Mouse (Mus musculus) liver, postnatal 0 days (tissue): ENCODE measurements around the gene Tceal3. TPM values are rescaled to one million over a fixed set of nuclear protein-coding genes. Genes with fewer than 3 reads are reported as not detected.
"Not testable (repeated sequence)": the region's sequence is repeated elsewhere in the genome, so short reads cannot be mapped to it uniquely, and the experiment has no call there.

ENCODE experiments used
- ATAC-seq: fragments of 200-750 bp; cut with Nextera tagmentation; 2 replicates; pipeline ENCODE4 v1.8.0; 2017; ENCODE audit warnings: mild to moderate bottlenecking, moderate library complexity
- DNase-seq: peaks from one replicate; pipeline ENCODE4 v3.0.0-alpha.2; 2016
- H3K27ac ChIP-seq: fragments of 300-500 bp; sonication (generic); 2 replicates; pipeline ENCODE4 v1.5.1; 2014; ENCODE audit warnings: antibody characterized with exemption, moderate library complexity, mild to moderate bottlenecking, low read depth
- H3K27me3 ChIP-seq: fragments of 300-500 bp; sonication (generic); 2 replicates; pipeline ENCODE4 v1.6.1; 2014; ENCODE audit warnings: low read length, control low read depth, mixed read lengths; ENCODE audit not compliant: insufficient read depth
- H3K36me3 ChIP-seq: fragments of 300-500 bp; sonication (generic); replicated peaks from 2 replicates; pipeline ENCODE4 v1.6.1; 2014; ENCODE audit warnings: mild to moderate bottlenecking, control low read depth, low read length, moderate library complexity, mixed read lengths; ENCODE audit not compliant: insufficient read depth
- H3K4me1 ChIP-seq: fragments of 300-500 bp; sonication (generic); 2 replicates; pipeline ENCODE4 v1.6.1; 2014; ENCODE audit warnings: antibody characterized with exemption, mild to moderate bottlenecking, control low read depth; ENCODE audit not compliant: insufficient read depth
- H3K4me2 ChIP-seq: fragments of 300-500 bp; sonication (generic); 2 replicates; pipeline ENCODE4 v1.6.1; 2014; ENCODE audit warnings: low read depth, mild to moderate bottlenecking, low read length, moderate library complexity, mixed read lengths
- H3K4me3 ChIP-seq: fragments of 300-500 bp; sonication (generic); 2 replicates; pipeline ENCODE4 v1.5.1; 2014; ENCODE audit warnings: low read depth, low read length
- H3K9ac ChIP-seq: fragments of 300-500 bp; sonication (generic); replicated peaks from 2 replicates; pipeline ENCODE4 v1.6.1; 2014; ENCODE audit warnings: mild to moderate bottlenecking, moderate library complexity
- H3K9me3 ChIP-seq: fragments of 300-500 bp; sonication (generic); 2 replicates; pipeline ENCODE4 v1.6.1; 2016; ENCODE audit warnings: mild to moderate bottlenecking, control low read depth, low read length, mixed read lengths
- CTCF ChIP-seq: sonication (generic); IDR thresholded peaks from 2 replicates; pipeline ENCODE4 v1.5.1; 2016; ENCODE audit warnings: antibody characterized with exemption, low read depth
- EP300 ChIP-seq: IDR thresholded peaks from 2 replicates; pipeline ENCODE4 v1.6.1; 2016; ENCODE audit warnings: antibody characterized with exemption, low read depth, mild to moderate bottlenecking
- WGBS: fragments of 180-500 bp; shearing (Covaris S2); extraction: QIAGEN DNeasy Blood & Tissue Kit; methylation state at CpG from one replicate; pipeline ENCODE4 v1.1.7; 2014; ENCODE audit not compliant: insufficient replicate concordance; 5-methylcytosine and 5-hydroxymethylcytosine counted together
- polyA plus RNA-seq: library from polyadenylated mRNA; unstranded; fragments of >200 nt; fragmentation: Nextera tagmentation; extraction: Ambion mirVana; gene quantifications from 2 replicates; pipeline ENCODE4 v1.2.1, GENCODE M21; 2015

The Tceal3 gene
- polyA plus RNA-seq, 1 experiment from 2014 or later = not detected

DNA sequence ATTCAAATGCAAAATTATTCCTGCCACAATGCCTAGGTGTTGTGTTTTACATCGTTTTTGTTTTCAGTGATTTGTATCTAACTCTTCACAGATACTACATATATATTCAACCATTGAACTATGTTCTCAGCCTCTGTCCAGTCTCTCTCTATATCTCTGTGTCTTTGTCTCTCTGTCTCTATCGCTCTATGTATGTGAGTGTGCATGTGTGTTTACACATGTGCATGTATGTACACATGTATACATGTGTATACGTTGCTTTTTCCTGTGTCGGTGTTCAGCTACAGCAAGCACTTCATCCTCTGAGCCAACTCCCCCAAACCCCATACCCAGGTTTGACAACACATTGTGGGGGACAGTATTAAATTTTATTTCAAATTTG lies 101.6 kb downstream of the Tceal3 start:
- H3K4me2 ChIP-seq = no peak overlapping the region
- no peak overlapping the region for H3K4me3 ChIP-seq
- no peaks in the 10 kb centered on the region for H3K27me3 ChIP-seq
- no peaks in the 10 kb centered on the region for H3K36me3 ChIP-seq
- no peak overlapping the region for H3K9ac ChIP-seq
- 70% methylated on average over 4 of the region's 4 CpGs for WGBS
- DNase-seq = no peak
- TF ChIP-seq CTCF (no peak), EP300 (no peak)
- H3K4me1 ChIP-seq = no peaks in the 10 kb centered on the region
- no peak overlapping the region for H3K27ac ChIP-seq
- H3K9me3 ChIP-seq = no peaks in the 10 kb centered on the region
- no peak for ATAC-seq

DNA sequence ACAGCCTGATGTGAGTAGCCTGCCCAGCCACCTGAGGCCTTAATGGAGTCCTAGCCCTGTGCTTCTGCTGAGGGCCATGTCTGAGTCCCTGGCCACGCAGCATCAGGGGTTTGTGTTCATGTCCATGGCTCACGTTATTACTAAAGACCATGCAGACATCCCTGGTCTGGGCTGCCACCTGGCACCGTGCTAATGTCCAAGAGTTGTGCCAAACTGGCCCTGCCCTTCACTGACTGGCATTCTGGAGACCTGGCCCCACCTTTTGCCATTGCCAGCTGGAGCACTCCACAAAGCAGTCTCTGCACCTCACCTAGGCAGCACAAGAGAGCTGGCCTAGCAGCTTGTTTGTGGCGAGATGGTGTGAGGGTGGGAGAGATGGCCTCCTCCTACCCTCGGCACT lies 102.6 kb downstream of the Tceal3 start:
- Histone ChIP-seq H3K4me2 (no peak overlapping the region), H3K27me3 (no peaks in the 10 kb centered on the region), H3K9ac (no peak overlapping the region), H3K4me3 (no peak overlapping the region), H3K4me1 (no peaks in the 10 kb centered on the region), H3K36me3 (no peaks in the 10 kb centered on the region), H3K9me3 (no peaks in the 10 kb centered on the region), H3K27ac (no peak overlapping the region)
- TF ChIP-seq EP300 = no peak
- no peak for TF ChIP-seq CTCF
- ATAC-seq = no peak
- DNase-seq = no peak
- WGBS = 89% methylated on average over 5 of the region's 5 CpGs

DNA sequence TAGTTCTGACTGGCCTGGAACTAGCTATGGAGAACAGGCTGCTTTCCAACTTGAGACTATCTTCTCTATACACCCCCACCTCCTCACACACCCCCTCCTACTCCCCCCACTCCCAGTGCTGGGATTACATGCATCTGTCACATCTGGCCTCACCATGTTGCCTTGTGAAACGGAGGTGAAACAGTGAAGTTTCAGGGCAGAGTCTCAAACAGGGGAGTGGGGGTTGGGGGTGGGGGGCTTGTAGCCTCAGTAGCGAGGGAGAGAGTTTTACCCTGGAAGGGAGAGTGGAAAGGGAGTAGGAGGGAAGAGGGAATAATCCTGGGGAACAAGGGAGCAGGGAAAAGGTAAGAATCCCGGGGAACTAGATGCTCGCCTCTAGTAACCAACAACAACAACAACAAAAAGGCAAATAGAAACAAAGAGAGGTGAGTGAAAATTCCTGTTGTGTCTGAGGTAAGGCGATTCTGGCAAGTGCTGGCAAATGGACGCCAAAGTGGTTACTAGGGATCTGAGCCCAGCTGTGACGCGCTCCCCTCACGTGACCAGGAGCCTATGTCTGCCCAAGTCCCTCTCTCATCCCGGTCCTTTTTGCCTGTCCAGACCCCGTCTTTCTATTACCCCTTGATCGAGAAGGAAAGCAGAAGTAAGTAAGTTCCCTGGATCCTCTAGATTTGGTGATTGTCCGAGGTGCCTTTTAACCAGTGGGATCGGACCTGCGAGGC lies 117.0 kb downstream of the Tceal3 start, which contains the start of gene Tceal1:
Gene Tceal1, plus strand, starts transcription at position 537 of the 722 bp plus-strand sequence.
- H3K9ac ChIP-seq = peak within 1 kb of the TSS; percentile 64
- 0 out of 2 replicates have a peak within 1 kb of the TSS, but pooled peaks have one; percentile 16 for H3K27ac ChIP-seq
- H3K27me3 ChIP-seq = peaks cover 7% of the 10 kb centered on the region; the same call in 1 of the 2 replicates
- no peak for TF ChIP-seq CTCF
- TF ChIP-seq EP300 = no peak
- peak within 1 kb of the TSS; percentile 50 for H3K4me3 ChIP-seq
- 22% methylated on average over 15 of the region's 15 CpGs for WGBS
- no peaks in the 10 kb centered on the region for H3K36me3 ChIP-seq
- ATAC-seq (peak; percentile 77), DNase-seq (peak; percentile 37)
- H3K9me3 ChIP-seq = no peaks in the 10 kb centered on the region
- no peaks in the 10 kb centered on the region for H3K4me1 ChIP-seq
- peak within 1 kb of the TSS; percentile 67 for H3K4me2 ChIP-seq

DNA sequence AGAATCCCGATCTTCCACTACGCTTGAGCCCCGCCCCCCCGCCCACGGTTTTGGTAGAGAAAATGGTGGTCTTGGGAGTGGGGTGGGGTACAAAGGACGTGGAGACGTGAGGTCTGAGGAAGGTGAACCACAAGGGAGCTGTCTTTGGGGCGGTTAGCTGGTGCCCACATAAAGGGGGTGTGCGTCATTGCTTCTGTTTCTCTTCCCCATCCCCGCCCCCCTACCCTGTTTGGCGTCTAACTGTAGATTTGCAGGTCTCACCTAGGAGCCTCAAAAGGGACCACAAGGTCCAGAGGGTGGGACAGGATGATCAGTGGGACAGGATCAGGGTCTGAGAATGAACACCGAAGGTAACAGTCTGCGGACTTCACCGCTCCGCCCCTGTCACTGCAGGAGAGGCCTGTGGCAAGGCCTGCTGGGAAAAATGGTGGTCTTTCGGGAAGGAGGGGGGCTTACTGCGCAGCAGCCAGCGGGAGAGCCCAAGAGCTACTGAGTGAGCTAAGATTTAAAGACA lies 117.6 kb downstream of the Tceal3 start:
- Histone ChIP-seq H3K4me3 (peak overlapping the region; percentile 50), H3K9me3 (no peaks in the 10 kb centered on the region), H3K27ac (0 out of 2 replicates have a peak overlapping the region, but pooled peaks have one; percentile 16), H3K4me2 (peak overlapping the region; percentile 67), H3K9ac (peak overlapping the region; percentile 64), H3K27me3 (peaks cover 7% of the 10 kb centered on the region; the same call in 1 of the 2 replicates), H3K36me3 (no peaks in the 10 kb centered on the region), H3K4me1 (no peaks in the 10 kb centered on the region)
- DNase-seq (peak; percentile 15), ATAC-seq (peak; percentile 45)
- 20% methylated on average over 16 of the region's 18 CpGs for WGBS
- TF ChIP-seq EP300 (no peak), CTCF (no peak)

DNA sequence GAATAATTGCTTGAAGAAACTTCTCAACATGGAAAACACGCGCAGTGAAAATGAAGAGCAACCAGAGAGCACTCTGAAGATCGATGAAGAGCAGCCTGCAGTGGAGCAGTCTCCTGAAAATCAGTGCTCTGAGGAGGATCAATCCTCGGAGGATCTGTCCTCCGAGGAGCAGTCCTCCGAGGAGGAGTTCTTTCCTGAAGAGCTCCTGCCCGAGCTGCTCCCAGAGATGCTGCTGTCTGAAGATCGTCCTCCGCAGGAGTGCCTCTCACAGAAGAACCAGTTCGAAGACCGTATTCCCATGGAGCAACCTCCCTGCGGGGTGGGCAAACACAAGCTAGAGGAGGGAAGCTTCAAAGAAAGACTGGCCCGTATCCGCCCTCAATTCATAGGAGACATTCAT lies 118.1 kb downstream of the Tceal3 start:
- Histone ChIP-seq H3K4me3 (peak overlapping the region; percentile 50), H3K9me3 (no peaks in the 10 kb centered on the region), H3K27ac (no peak overlapping the region), H3K9ac (peak overlapping the region; percentile 64; the same call in 1 of the 2 replicates), H3K4me1 (no peaks in the 10 kb centered on the region), H3K4me2 (peak overlapping the region; percentile 67), H3K36me3 (no peaks in the 10 kb centered on the region), H3K27me3 (peaks cover 7% of the 10 kb centered on the region; the same call in 1 of the 2 replicates)
- TF ChIP-seq EP300 (no peak), CTCF (no peak)
- DNase-seq (no peak), ATAC-seq (no peak)
- WGBS = 30% methylated on average over 14 of the region's 14 CpGs

DNA sequence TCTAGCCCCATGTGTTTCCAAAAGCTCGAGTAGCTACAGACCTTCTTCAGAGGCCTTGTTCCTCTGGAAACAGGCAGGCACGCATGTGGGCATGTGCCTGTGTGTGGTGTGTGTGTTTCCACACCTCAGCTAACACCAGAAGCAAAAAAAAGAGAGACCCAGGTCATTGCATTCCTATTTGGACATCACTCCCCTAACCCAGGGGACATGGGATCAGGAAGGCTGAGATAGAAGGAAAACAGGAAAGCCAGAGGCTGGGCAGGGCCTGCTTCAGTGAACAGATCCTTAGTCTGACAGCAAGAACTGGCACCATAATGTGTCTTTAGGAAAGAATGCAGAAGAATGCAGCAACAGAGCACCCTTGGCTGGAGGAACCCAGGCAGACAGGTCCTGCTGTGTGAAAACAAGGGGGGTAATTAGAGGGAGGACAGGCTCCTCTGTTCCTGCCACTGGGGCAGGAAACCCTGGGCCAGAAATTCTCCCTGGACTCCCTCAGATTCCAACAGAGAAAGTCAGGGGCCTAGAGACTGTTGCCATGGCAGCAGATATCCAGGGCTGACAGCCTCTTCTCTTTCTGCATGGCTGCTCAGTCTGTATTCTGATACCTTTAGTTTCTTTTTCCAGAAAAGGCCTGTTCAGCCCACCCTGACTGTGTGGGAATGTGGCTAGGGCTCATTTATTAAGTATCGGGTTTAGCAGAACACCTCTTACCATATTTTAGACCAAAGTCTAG lies 124.3 kb downstream of the Tceal3 start:
- H3K27ac ChIP-seq, H3K4me3 ChIP-seq, ATAC-seq, H3K27me3 ChIP-seq, H3K9me3 ChIP-seq, H3K4me2 ChIP-seq, H3K9ac ChIP-seq, DNase-seq, H3K36me3 ChIP-seq, H3K4me1 ChIP-seq: not testable (repeated sequence)
- 74% methylated on average over 3 of the region's 3 CpGs for WGBS

Other genes starting within 250 kb of the Tceal3 start
- gene Kir3dl1, start 72.8 kb upstream of the Tceal3 start, polyA plus RNA-seq = not detected in 2 replicates
- gene Kir3dl2, start 46.8 kb upstream of the Tceal3 start, polyA plus RNA-seq = not detected in 2 replicates
- gene Tceal1, start 117.1 kb downstream of the Tceal3 start, polyA plus RNA-seq = 0.96 and 0.97 TPM in 2 replicates
- 150 and 163 TPM in 2 replicates for gene Morf4l2, start 152.8 kb downstream of the Tceal3 start, polyA plus RNA-seq
- not detected in 2 replicates for gene Glra4, start 189.3 kb downstream of the Tceal3 start, polyA plus RNA-seq
- 0.18 and 0.26 TPM in 2 replicates for gene Plp1, start 231.8 kb downstream of the Tceal3 start, polyA plus RNA-seq